Mouse (Mus musculus): ENCODE results near the gene Olfr1051. TPM values are rescaled to one million over a fixed set of nuclear protein-coding genes. Genes with fewer than 3 reads are reported as not detected.
"Not testable (repeated sequence)": the region's sequence is repeated elsewhere in the genome, so short reads cannot be mapped to it uniquely, and the experiment has no call there.

Gene Olfr1051
- polyA plus RNA-seq (2015; fragmentation: Nextera tagmentation; extraction: Ambion mirVana), result not detected in 2 replicates

DNA sequence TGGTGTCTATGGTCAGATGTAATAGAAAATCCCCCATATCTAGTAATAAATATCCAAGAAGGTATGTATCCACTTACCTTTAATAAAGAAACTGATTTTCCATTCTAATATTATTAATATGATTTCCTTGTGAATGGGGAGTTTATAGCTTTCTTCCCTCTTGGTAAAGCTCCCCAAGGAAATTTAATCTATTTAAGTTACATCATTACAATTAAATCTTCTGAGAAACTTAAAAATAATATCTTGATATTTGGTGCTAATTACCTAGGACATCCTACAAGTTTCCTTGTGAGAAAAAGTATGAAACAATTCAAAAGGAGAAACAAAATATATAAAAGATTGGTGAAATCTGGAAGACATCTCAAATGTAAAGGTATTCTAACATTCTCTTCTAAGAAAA is at the start of gene Olfr1051:
Gene Olfr1051, minus strand, starts transcription at position 101 of the 400 bp plus-strand sequence.
- not testable (repeated sequence) for H3K4me1 ChIP-seq; H3K27me3 ChIP-seq; H3K4me3 ChIP-seq; H3K27ac ChIP-seq; H3K9me3 ChIP-seq; H3K36me3 ChIP-seq; H3K9ac ChIP-seq; ATAC-seq (ENCODE audit: insufficient number of reproducible peaks, low FRiP score, low TSS enrichment, low read depth); H3K4me2 ChIP-seq

DNA sequence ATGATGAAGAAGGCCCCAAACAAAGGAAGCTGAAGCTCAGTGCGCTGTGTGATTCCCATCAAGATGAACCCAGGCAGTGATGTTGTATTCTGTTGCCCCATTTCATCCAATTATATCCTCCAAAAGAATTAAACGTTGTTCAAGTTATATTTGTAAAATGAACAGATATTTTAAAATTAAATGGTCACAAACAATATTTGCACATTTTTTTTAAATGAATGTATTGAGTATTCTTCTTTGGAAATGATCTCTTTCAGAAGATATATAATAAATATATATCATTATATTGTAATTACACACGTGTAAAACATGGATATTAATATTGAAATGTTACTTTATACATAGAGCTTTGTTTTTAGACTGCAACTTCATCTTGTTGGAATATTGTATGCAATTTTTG is 36.3 kb upstream of the Olfr1051 start, which contains the start of gene Olfr1053:
Gene Olfr1053, minus strand, starts transcription at position 101 of the 400 bp plus-strand sequence.
- Histone ChIP-seq H3K4me1 (no peaks in the 10 kb centered on the region), H3K9ac (no peak within 1 kb of the TSS), H3K9me3 (no peaks in the 10 kb centered on the region), H3K4me3 (no peak within 1 kb of the TSS), H3K36me3 (no peaks in the 10 kb centered on the region), H3K4me2 (no peak within 1 kb of the TSS), H3K27ac (no peak within 1 kb of the TSS), H3K27me3 (no peaks in the 10 kb centered on the region)
- WGBS, result 65% methylated on average over 3 of the region's 3 CpGs
- no peak for ATAC-seq (ENCODE audit: insufficient number of reproducible peaks, low FRiP score, low TSS enrichment, low read depth)

DNA sequence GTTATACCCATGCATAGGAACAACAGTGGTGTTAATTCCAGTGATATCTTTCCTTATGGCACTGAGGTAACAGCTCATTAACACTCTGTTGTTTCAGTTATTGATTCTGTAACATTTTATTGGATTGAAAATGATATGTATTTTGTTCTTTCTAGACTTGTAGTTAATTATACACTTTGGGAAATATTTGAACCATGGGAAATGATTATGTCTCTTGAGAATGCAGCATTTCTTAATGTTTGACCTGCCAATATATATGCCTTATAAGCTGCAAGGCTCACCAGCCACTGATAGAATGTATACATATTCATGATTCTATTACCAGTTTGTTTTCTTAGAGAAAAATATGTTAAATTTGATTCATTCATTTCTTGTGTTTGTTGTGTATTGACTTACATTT is 13.3 kb upstream of the Olfr1051 start, which contains the start of gene Olfr1052:
Gene Olfr1052, plus strand, starts transcription at position 301 of the 400 bp plus-strand sequence.
- Histone ChIP-seq H3K4me3 (no peak within 1 kb of the TSS), H3K27me3 (no peaks in the 10 kb centered on the region), H3K36me3 (no peaks in the 10 kb centered on the region), H3K4me2 (no peak within 1 kb of the TSS), H3K9ac (no peak within 1 kb of the TSS), H3K4me1 (no peaks in the 10 kb centered on the region), H3K9me3 (no peaks in the 10 kb centered on the region), H3K27ac (no peak within 1 kb of the TSS)
- no peak for ATAC-seq (ENCODE audit: insufficient number of reproducible peaks, low FRiP score, low TSS enrichment, low read depth)

DNA sequence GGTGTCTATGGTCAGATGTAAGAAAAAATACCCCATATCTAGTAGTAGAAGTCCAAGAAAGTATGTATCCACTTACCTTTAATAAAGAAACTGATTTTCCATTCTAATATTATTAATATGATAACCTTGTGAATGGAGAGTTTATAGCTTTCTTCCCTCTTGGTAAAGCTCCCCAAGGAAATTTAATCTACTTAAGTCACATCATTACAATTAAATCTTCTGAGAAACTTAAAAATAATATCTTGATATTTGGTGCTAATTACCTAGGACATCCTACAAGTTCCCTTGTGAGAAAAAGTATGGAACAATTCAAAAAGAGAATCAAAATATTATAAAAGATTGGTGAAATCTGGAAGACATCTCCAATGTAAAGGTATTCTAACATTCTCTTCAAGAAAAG is 20.7 kb downstream of the Olfr1051 start, which contains the start of gene Olfr1049:
Gene Olfr1049, minus strand, starts transcription at position 101 of the 400 bp plus-strand sequence.
- H3K4me3 ChIP-seq; H3K9me3 ChIP-seq; H3K27ac ChIP-seq; H3K4me1 ChIP-seq; H3K27me3 ChIP-seq; H3K36me3 ChIP-seq; H3K9ac ChIP-seq; ATAC-seq (ENCODE audit: insufficient number of reproducible peaks, low FRiP score, low TSS enrichment, low read depth); H3K4me2 ChIP-seq: not testable (repeated sequence)

DNA sequence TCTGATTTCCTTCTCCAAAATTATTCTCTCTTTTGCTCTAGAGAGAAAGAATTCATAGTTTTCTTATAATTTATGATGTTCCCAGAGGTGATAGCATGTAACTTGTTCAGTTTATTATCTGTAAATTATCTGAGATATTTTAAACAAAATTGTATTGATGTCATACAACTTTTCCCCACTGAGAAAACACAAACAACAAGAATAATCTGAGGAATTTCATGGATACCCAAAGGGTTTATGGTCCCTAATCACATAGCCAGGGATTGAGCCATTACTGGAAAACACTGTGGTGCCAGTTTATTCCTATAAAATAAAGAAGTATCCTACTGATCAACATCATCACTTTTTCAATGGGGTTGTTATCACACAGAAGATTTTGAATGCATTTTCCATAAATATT is 38.7 kb downstream of the Olfr1051 start, which contains the start of gene Olfr1048:
Gene Olfr1048, minus strand, starts transcription at position 101 of the 400 bp plus-strand sequence.
- H3K27me3 ChIP-seq, result no peaks in the 10 kb centered on the region
- no peaks in the 10 kb centered on the region for H3K4me1 ChIP-seq
- no peaks in the 10 kb centered on the region for H3K36me3 ChIP-seq
- no peak within 1 kb of the TSS for H3K4me2 ChIP-seq
- H3K9me3 ChIP-seq, result no peaks in the 10 kb centered on the region
- no peak for ATAC-seq (ENCODE audit: insufficient number of reproducible peaks, low FRiP score, low TSS enrichment, low read depth)
- H3K4me3 ChIP-seq, result no peak within 1 kb of the TSS
- no peak within 1 kb of the TSS for H3K27ac ChIP-seq
- H3K9ac ChIP-seq, result no peak within 1 kb of the TSS

DNA sequence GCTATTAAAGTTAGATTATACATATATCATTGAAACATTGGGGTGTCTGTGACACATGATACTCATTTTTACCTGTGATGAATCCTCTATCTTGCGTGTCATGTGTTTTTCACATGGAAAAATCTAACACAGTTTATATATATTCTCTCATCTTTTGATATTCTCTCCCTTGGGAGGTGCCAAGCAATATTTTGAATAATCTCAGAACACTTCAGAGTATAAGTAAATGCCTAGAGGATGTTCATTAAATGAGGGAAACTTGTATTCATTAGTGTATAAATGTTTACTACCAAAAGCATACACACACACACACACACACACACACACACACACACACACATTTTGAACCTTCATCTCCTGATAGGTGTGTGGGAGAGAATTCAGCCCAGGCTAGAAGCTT is 47.6 kb downstream of the Olfr1051 start, which contains the start of gene Olfr1047:
Gene Olfr1047, minus strand, starts transcription at position 101 of the 400 bp plus-strand sequence.
- H3K27me3 ChIP-seq, result no peaks in the 10 kb centered on the region
- H3K27ac ChIP-seq, result no peak within 1 kb of the TSS
- WGBS, result 90% methylated on average over 1 of the region's 1 CpGs
- no peak within 1 kb of the TSS for H3K4me3 ChIP-seq
- no peak within 1 kb of the TSS for H3K9ac ChIP-seq
- H3K4me1 ChIP-seq, result no peaks in the 10 kb centered on the region
- ATAC-seq (ENCODE audit: insufficient number of reproducible peaks, low FRiP score, low TSS enrichment, low read depth), result no peak
- H3K9me3 ChIP-seq, result no peaks in the 10 kb centered on the region
- H3K36me3 ChIP-seq, result no peaks in the 10 kb centered on the region
- no peak within 1 kb of the TSS for H3K4me2 ChIP-seq

Other genes with a start within 250 kb of the Olfr1051 start
- 0.04 TPM in 1 of 2 replicates, not detected in the other for gene Olfr1034, start 233.2 kb downstream of the Olfr1051 start, polyA plus RNA-seq (2015; fragmentation: Nextera tagmentation; extraction: Ambion mirVana)
- not detected in 2 replicates for gene Olfr1036, start 205.1 kb downstream of the Olfr1051 start, polyA plus RNA-seq (2015; fragmentation: Nextera tagmentation; extraction: Ambion mirVana)
- not detected in 2 replicates for gene Olfr1037, start 191.7 kb downstream of the Olfr1051 start, polyA plus RNA-seq (2015; fragmentation: Nextera tagmentation; extraction: Ambion mirVana)
- not detected in 2 replicates for gene Olfr1039, start 143.2 kb downstream of the Olfr1051 start, polyA plus RNA-seq (2015; fragmentation: Nextera tagmentation; extraction: Ambion mirVana)
- gene Olfr1040, start 132.4 kb downstream of the Olfr1051 start, polyA plus RNA-seq (2015; fragmentation: Nextera tagmentation; extraction: Ambion mirVana), result not detected in 2 replicates
- gene Olfr1042, start 117.2 kb downstream of the Olfr1051 start, polyA plus RNA-seq (2015; fragmentation: Nextera tagmentation; extraction: Ambion mirVana), result not detected in 2 replicates
- not detected in 2 replicates for gene Olfr1043, start 111.6 kb downstream of the Olfr1051 start, polyA plus RNA-seq (2015; fragmentation: Nextera tagmentation; extraction: Ambion mirVana)
- not detected in 2 replicates for gene Olfr1044, start 101.3 kb downstream of the Olfr1051 start, polyA plus RNA-seq (2015; fragmentation: Nextera tagmentation; extraction: Ambion mirVana)
- not detected in 2 replicates for gene Olfr52, start 93.4 kb downstream of the Olfr1051 start, polyA plus RNA-seq (2015; fragmentation: Nextera tagmentation; extraction: Ambion mirVana)
- not detected in 2 replicates for gene Olfr1045, start 76.1 kb downstream of the Olfr1051 start, polyA plus RNA-seq (2015; fragmentation: Nextera tagmentation; extraction: Ambion mirVana)
- not detected in 2 replicates for gene Olfr1046, start 59.8 kb downstream of the Olfr1051 start, polyA plus RNA-seq (2015; fragmentation: Nextera tagmentation; extraction: Ambion mirVana)
- not detected in 2 replicates for gene Olfr1047, start 47.7 kb downstream of the Olfr1051 start, polyA plus RNA-seq (2015; fragmentation: Nextera tagmentation; extraction: Ambion mirVana)
- not detected in 2 replicates for gene Olfr1048, start 38.8 kb downstream of the Olfr1051 start, polyA plus RNA-seq (2015; fragmentation: Nextera tagmentation; extraction: Ambion mirVana)
- not detected in 2 replicates for gene Olfr1049, start 20.8 kb downstream of the Olfr1051 start, polyA plus RNA-seq (2015; fragmentation: Nextera tagmentation; extraction: Ambion mirVana)
- not detected in 2 replicates for gene Olfr1052, start 13.4 kb upstream of the Olfr1051 start, polyA plus RNA-seq (2015; fragmentation: Nextera tagmentation; extraction: Ambion mirVana)
- gene Olfr1053, start 36.2 kb upstream of the Olfr1051 start, polyA plus RNA-seq (2015; fragmentation: Nextera tagmentation; extraction: Ambion mirVana), result not detected in 2 replicates
- gene Olfr1054, start 56.3 kb upstream of the Olfr1051 start, polyA plus RNA-seq (2015; fragmentation: Nextera tagmentation; extraction: Ambion mirVana), result not detected in 2 replicates
- not detected in 2 replicates for gene Olfr1055, start 71.2 kb upstream of the Olfr1051 start, polyA plus RNA-seq (2015; fragmentation: Nextera tagmentation; extraction: Ambion mirVana)
- not detected in 2 replicates for gene Olfr1056, start 83.4 kb upstream of the Olfr1051 start, polyA plus RNA-seq (2015; fragmentation: Nextera tagmentation; extraction: Ambion mirVana)
- gene Olfr1057, start 99.3 kb upstream of the Olfr1051 start, polyA plus RNA-seq (2015; fragmentation: Nextera tagmentation; extraction: Ambion mirVana), result not detected in 2 replicates
- gene Olfr1058, start 109.5 kb upstream of the Olfr1051 start, polyA plus RNA-seq (2015; fragmentation: Nextera tagmentation; extraction: Ambion mirVana), result not detected in 2 replicates
- not detected in 2 replicates for gene Olfr1061, start 135.0 kb upstream of the Olfr1051 start, polyA plus RNA-seq (2015; fragmentation: Nextera tagmentation; extraction: Ambion mirVana)
- not detected in 2 replicates for gene Olfr1062, start 147.7 kb upstream of the Olfr1051 start, polyA plus RNA-seq (2015; fragmentation: Nextera tagmentation; extraction: Ambion mirVana)
- gene Olfr1065, start 171.5 kb upstream of the Olfr1051 start, polyA plus RNA-seq (2015; fragmentation: Nextera tagmentation; extraction: Ambion mirVana), result not detected in 2 replicates
- not detected in 2 replicates for gene Olfr1066, start 177.2 kb upstream of the Olfr1051 start, polyA plus RNA-seq (2015; fragmentation: Nextera tagmentation; extraction: Ambion mirVana)
- not detected in 2 replicates for gene Olfr228, start 208.3 kb upstream of the Olfr1051 start, polyA plus RNA-seq (2015; fragmentation: Nextera tagmentation; extraction: Ambion mirVana)
- not detected in 2 replicates for gene Olfr1076, start 229.4 kb upstream of the Olfr1051 start, polyA plus RNA-seq (2015; fragmentation: Nextera tagmentation; extraction: Ambion mirVana)